Mouse (Mus musculus): ENCODE data around the gene Wdr49. TPM values are rescaled to one million over a fixed set of nuclear protein-coding genes. Genes with fewer than 3 reads are reported as not detected.

Wdr49 gene
- 0.32 TPM for polyA plus RNA-seq (2015; fragmentation: Illumina TruSeq; extraction: RNeasy Lipid Tissue Mini Kit (QIAGEN cat#74804); ENCODE audit: insufficient read depth, low replicate concordance)

GRCm38 (mm10) chr3:75482056-75482455, at the start of gene Wdr49:
TSS of gene Wdr49 (minus strand) at chr3:75482156.

GRCm38 (mm10) chr3:75269978-75270377, 212.0 kb downstream of the Wdr49 start, which contains the start of gene Serpini2:
TSS of gene Serpini2 (minus strand) at chr3:75270078.

Other genes starting within 250 kb of the Wdr49 start
- gene Serpini2, start 212.1 kb downstream of the Wdr49 start, polyA plus RNA-seq (2015; fragmentation: Illumina TruSeq; extraction: RNeasy Lipid Tissue Mini Kit (QIAGEN cat#74804); ENCODE audit: insufficient read depth, low replicate concordance) = not detected
- 170 TPM for gene Pdcd10, start 74.7 kb upstream of the Wdr49 start, polyA plus RNA-seq (2015; fragmentation: Illumina TruSeq; extraction: RNeasy Lipid Tissue Mini Kit (QIAGEN cat#74804); ENCODE audit: insufficient read depth, low replicate concordance)
- 14.8 TPM for gene Serpini1, start 75.4 kb upstream of the Wdr49 start, polyA plus RNA-seq (2015; fragmentation: Illumina TruSeq; extraction: RNeasy Lipid Tissue Mini Kit (QIAGEN cat#74804); ENCODE audit: insufficient read depth, low replicate concordance)

Measured in spleen, adult 10 weeks (tissue).